Mouse (Mus musculus): ENCODE measurements at regions not wholly inside any gene's neighbourhood (a gene's known extent, or its start where the extent isn't known, plus 50 kb on each side); places are given as distances from the start of the nearest gene placed in this dataset.

GRCm38 (mm10) chr11:56901201-56901600, 110.0 kb upstream of the Gria1 start:
- DNase-seq (ENCODE audit: low read depth): peak; percentile 84

GRCm38 (mm10) chr11:56925368-56925896, 85.8 kb upstream of the Gria1 start:
- DNase-seq (ENCODE audit: low read depth): no peak

- no peak for DNase-seq (ENCODE audit: low read depth)
Observed at GRCm38 (mm10) chr11:56932766-56933165, 78.4 kb upstream of the Gria1 start.

- no peak for DNase-seq (ENCODE audit: low read depth)
Observed at GRCm38 (mm10) chr11:56952357-56952756, 58.8 kb upstream of the Gria1 start.

- peak; percentile 42 for DNase-seq (ENCODE audit: low read depth)
Observed at GRCm38 (mm10) chr11:56957824-56958223, 53.4 kb upstream of the Gria1 start.
